Mouse (Mus musculus) layer of hippocampus, postnatal 10 days (tissue): Measurements from ENCODE around the gene Fut8. TPM values are rescaled to one million over a fixed set of nuclear protein-coding genes. Genes with fewer than 3 reads are reported as not detected.
"Not testable (repeated sequence)": the region's sequence is repeated elsewhere in the genome, so short reads cannot be mapped to it uniquely, and the experiment has no call there.

Experiments used
- DNase-seq, 2 experiments: peaks; one replicate each; pipeline ENCODE4 v3.0.0; 2021; ENCODE audit warnings: low spot score in 2 of 2
- total RNA-seq, 2 experiments: library from RNA; stranded (reverse); gene quantifications; 2 replicates each; pipeline ENCODE4 v1.2.3; 2021

Gene Fut8
- total RNA-seq, 2 experiments from 2014 or later: 88.7 to 90.9 TPM

- DNase-seq: no peak
These were observed 257.9 kb downstream of the Fut8 start for GRCm38 (mm10) chr12:77495781-77496180.

- DNase-seq: no peak
These were observed 260.2 kb downstream of the Fut8 start for GRCm38 (mm10) chr12:77498153-77498552.

GRCm38 (mm10) chr12:77500439-77501055, 262.6 kb downstream of the Fut8 start:
- DNase-seq: no peak

- DNase-seq: no peak
These were observed 263.7 kb downstream of the Fut8 start for GRCm38 (mm10) chr12:77501466-77502240.

GRCm38 (mm10) chr12:77502243-77502642, 264.3 kb downstream of the Fut8 start:
- no peak for DNase-seq

GRCm38 (mm10) chr12:77505431-77505830, 267.5 kb downstream of the Fut8 start:
- DNase-seq: no peak

- no peak for DNase-seq
These were observed 269.8 kb downstream of the Fut8 start for GRCm38 (mm10) chr12:77507770-77508169.

GRCm38 (mm10) chr12:77510758-77511157, 272.8 kb downstream of the Fut8 start:
- no peak for DNase-seq

GRCm38 (mm10) chr12:77511206-77511605, 273.3 kb downstream of the Fut8 start:
- DNase-seq: no peak

GRCm38 (mm10) chr12:77511631-77512030, 273.7 kb downstream of the Fut8 start:
- no peak for DNase-seq

- DNase-seq: no peak
These were observed 278.9 kb downstream of the Fut8 start for GRCm38 (mm10) chr12:77516805-77517204.

- DNase-seq: peak in 1 of 2 experiments; percentile 1
These were observed 279.8 kb downstream of the Fut8 start for GRCm38 (mm10) chr12:77517691-77518090.

GRCm38 (mm10) chr12:77519534-77520102, 281.7 kb downstream of the Fut8 start:
- DNase-seq: no peak

- not testable (repeated sequence) for DNase-seq
These were observed 286.1 kb downstream of the Fut8 start for GRCm38 (mm10) chr12:77524014-77524413.
